Mouse (Mus musculus) embryonic facial prominence, embryonic 13.5 days (tissue): ENCODE measurements around the gene Rreb1. TPM values are rescaled to one million over a fixed set of nuclear protein-coding genes. Genes with fewer than 3 reads are reported as not detected.

Source experiments
- ATAC-seq: fragments of 200-750 bp; cut with Nextera tagmentation; 2 replicates; pipeline ENCODE4 v1.8.0; 2017; ENCODE audit warnings: low read depth; ENCODE audit not compliant: insufficient number of reproducible peaks, insufficient read depth, low FRiP score, low TSS enrichment
- H3K27ac ChIP-seq: fragments of 300-500 bp; sonication (generic); 2 replicates; pipeline ENCODE4 v1.5.1; 2015; ENCODE audit warnings: moderate library complexity, mild to moderate bottlenecking, inconsistent platforms
- H3K27me3 ChIP-seq: fragments of 300-500 bp; sonication (generic); 2 replicates; pipeline ENCODE4 v1.6.1; 2015; ENCODE audit warnings: mild to moderate bottlenecking, inconsistent platforms
- H3K36me3 ChIP-seq: fragments of 300-500 bp; sonication (generic); 2 replicates; pipeline ENCODE4 v1.6.1; 2015; ENCODE audit warnings: mild to moderate bottlenecking, inconsistent platforms
- H3K4me1 ChIP-seq: fragments of 300-500 bp; sonication (generic); 2 replicates; pipeline ENCODE4 v1.6.1; 2015; ENCODE audit warnings: inconsistent platforms
- H3K4me2 ChIP-seq: fragments of 300-500 bp; sonication (generic); 2 replicates; pipeline ENCODE4 v1.6.1; 2015; ENCODE audit warnings: moderate library complexity, mild to moderate bottlenecking, inconsistent platforms
- H3K4me3 ChIP-seq: fragments of 300-500 bp; sonication (generic); 2 replicates; pipeline ENCODE4 v1.5.1; 2015; ENCODE audit warnings: mild to moderate bottlenecking, inconsistent platforms
- H3K9ac ChIP-seq: fragments of 300-500 bp; sonication (generic); 2 replicates; pipeline ENCODE4 v1.6.1; 2015; ENCODE audit warnings: mild to moderate bottlenecking, inconsistent platforms
- H3K9me3 ChIP-seq: fragments of 300-500 bp; sonication (generic); 2 replicates; pipeline ENCODE4 v1.6.1; 2016; ENCODE audit warnings: inconsistent platforms
- WGBS: fragments of 180-500 bp; shearing (Covaris S2); methylation state at CpG from one replicate; pipeline ENCODE4 v1.1.7; 2015; ENCODE audit warnings: mixed read lengths; 5-methylcytosine and 5-hydroxymethylcytosine counted together
- polyA plus RNA-seq: library from polyadenylated mRNA; unstranded; fragments of >200 nt; fragmentation: Nextera tagmentation; extraction: Ambion mirVana; gene quantifications from 2 replicates; pipeline ENCODE4 v1.2.1, GENCODE M21; 2015

Gene Rreb1
- polyA plus RNA-seq, 1 experiment from 2014 or later: 15.0 TPM

DNA sequence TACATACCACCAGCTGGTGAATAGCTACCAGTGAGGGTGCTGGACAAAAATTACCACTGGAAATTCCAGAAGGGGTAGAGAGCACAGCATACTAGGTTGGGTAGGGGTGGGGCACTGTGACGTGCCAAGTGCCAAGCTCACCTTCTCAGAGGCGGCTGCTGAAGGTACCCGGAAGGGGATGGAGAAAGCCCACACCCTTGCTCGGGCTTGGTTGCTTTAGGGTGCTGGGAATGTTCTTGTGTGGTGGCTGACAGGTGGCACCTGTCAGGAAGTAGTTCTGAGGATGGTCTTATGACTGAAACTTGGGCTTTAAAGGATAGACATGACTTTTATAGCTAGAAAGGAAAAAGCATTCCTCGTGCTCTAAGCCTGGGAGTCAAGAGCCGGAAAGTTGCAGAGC is 3.9 kb downstream of the Rreb1 start:
- Histone ChIP-seq H3K4me3 (no peak overlapping the region), H3K27ac (no peak overlapping the region), H3K9me3 (no peaks in the 10 kb centered on the region), H3K9ac (no peak overlapping the region), H3K27me3 (peaks cover 14% of the 10 kb centered on the region), H3K4me1 (peaks cover 15% of the 10 kb centered on the region; the same call in 1 of the 2 replicates), H3K4me2 (no peak overlapping the region), H3K36me3 (no peaks in the 10 kb centered on the region)
- WGBS: 87% methylated on average over 6 of the region's 6 CpGs
- ATAC-seq: no peak

DNA sequence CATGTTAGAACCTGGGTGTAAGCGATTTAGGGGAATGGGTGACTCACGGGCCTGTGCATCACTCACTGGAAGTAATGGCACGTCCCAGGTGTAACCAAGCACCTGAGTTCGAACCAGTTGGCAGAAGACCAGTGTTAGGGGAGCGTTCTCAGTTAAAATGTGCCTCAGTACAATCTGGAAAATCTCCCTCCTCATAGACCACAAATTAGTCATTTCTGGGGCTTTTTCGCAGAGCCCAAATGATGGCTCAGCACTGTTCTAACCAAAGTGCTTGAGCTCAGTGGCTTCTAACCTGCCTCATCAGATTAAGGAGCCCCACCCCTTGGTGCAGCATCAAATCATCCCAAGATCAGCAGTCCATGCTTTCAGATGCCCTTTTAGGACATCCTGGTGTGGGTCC is 5.5 kb downstream of the Rreb1 start:
- no peak overlapping the region for H3K4me3 ChIP-seq
- 84% methylated on average over 6 of the region's 6 CpGs for WGBS
- H3K27me3 ChIP-seq: peaks cover 8% of the 10 kb centered on the region
- no peak overlapping the region for H3K4me2 ChIP-seq
- H3K9me3 ChIP-seq: no peaks in the 10 kb centered on the region
- H3K4me1 ChIP-seq: peaks cover 9% of the 10 kb centered on the region; the same call in 1 of the 2 replicates
- H3K36me3 ChIP-seq: no peaks in the 10 kb centered on the region
- no peak overlapping the region for H3K9ac ChIP-seq
- H3K27ac ChIP-seq: no peak overlapping the region
- ATAC-seq: no peak

DNA sequence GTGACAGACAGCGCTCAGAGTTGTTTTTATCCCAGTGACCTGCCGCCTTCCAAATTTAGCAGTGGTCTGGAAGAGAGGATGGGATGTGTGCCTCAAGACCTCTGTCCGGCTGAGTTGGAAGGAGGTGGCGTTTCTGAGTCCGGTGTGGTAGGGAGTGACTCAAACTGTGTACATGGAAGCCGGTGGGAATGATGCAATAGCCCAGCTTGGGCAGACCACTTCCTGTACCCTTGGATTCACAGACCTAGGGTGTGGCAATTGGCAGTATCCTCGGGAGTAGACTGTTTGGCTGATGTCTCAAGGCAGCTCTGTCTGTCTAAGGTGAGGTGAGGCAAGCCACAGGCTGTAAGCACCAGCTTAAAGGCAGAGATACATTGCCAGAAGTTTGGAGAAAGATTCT is 6.0 kb downstream of the Rreb1 start:
- peaks cover 2% of the 10 kb centered on the region for H3K27me3 ChIP-seq
- ATAC-seq: no peak
- H3K27ac ChIP-seq: no peak overlapping the region
- H3K9ac ChIP-seq: no peak overlapping the region
- WGBS: 81% methylated on average over 7 of the region's 7 CpGs
- H3K4me3 ChIP-seq: no peak overlapping the region
- H3K4me1 ChIP-seq: peaks cover 4% of the 10 kb centered on the region; the same call in 1 of the 2 replicates
- H3K9me3 ChIP-seq: no peaks in the 10 kb centered on the region
- H3K36me3 ChIP-seq: no peaks in the 10 kb centered on the region
- no peak overlapping the region for H3K4me2 ChIP-seq

DNA sequence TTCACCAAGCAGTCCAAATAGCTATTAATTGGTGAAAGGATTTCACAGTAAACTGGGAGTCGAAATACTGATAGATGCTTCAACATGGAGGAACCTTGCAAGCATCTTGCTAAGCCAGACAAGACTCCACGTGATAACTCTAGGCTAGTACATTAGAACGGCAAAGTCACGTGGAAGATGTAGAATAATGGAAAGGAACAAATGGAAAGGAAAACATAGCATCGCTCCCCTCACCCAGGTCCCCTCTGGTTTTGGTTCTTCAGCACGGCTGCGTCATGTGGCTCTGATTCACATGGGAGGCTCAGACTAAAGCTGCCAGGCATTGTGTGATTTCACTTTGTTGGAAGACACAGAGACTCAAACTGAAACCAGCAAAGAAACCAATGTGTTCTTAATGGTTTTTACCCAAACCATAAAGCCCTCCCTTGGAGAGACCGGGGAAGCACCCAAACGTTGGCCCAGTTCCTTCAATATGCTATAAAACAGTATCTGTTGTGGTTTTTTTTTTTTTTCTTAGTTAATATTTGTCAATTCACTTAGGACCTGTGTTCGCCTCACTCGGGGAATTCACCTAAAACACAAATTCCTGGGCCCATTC is 14.6 kb downstream of the Rreb1 start:
- Histone ChIP-seq H3K4me2 (no peak overlapping the region), H3K27me3 (no peaks in the 10 kb centered on the region), H3K9ac (no peak overlapping the region), H3K4me3 (no peak overlapping the region), H3K27ac (no peak overlapping the region), H3K9me3 (no peaks in the 10 kb centered on the region), H3K36me3 (no peaks in the 10 kb centered on the region), H3K4me1 (no peaks in the 10 kb centered on the region)
- no peak for ATAC-seq
- 86% methylated on average over 11 of the region's 11 CpGs for WGBS

DNA sequence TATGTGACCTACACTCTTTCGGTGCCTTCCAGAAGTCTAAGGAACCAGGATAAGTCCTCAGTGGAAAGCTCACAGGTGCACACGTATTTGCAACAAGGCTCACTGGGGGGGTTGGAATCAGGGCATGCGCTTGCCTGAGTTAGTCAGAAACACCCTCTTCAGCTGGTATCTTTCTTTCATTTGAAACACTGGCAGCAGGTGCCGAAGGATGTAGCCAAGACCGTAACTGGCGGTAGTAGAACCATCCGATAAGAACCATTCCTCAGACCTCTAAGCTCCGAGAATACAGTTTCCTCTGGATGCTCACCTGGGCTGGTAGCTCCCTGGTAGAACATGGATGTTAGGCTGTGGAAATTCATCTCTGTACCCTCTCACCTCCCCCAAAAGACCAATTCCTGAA is 20.6 kb downstream of the Rreb1 start:
- H3K4me2 ChIP-seq: no peak overlapping the region
- H3K9me3 ChIP-seq: no peaks in the 10 kb centered on the region
- no peak overlapping the region for H3K4me3 ChIP-seq
- no peak for ATAC-seq
- H3K36me3 ChIP-seq: no peaks in the 10 kb centered on the region
- H3K9ac ChIP-seq: no peak overlapping the region
- H3K27me3 ChIP-seq: no peaks in the 10 kb centered on the region
- 94% methylated on average over 8 of the region's 8 CpGs for WGBS
- H3K27ac ChIP-seq: no peak overlapping the region
- no peaks in the 10 kb centered on the region for H3K4me1 ChIP-seq

DNA sequence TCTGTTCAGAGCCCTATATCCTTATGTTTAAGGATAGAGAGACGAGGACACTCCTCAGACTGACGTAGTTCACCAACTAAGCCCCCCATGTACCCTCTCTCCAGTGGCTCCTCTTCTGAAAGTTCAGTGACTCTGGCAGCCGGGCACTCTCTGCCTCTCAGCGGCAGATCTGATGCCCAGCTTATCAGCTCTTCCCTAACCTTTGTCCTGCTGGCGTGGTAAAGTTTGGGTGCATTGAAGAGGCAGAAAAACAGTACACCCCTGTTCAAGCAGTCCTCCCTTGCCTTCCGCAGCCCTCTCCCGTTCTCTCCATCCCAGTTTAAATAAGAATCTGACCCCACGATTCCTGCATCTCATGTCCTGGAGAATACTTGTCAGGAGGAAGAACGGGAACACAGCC is 21.2 kb downstream of the Rreb1 start:
- no peak overlapping the region for H3K4me2 ChIP-seq
- ATAC-seq: no peak
- H3K9ac ChIP-seq: no peak overlapping the region
- no peaks in the 10 kb centered on the region for H3K4me1 ChIP-seq
- no peaks in the 10 kb centered on the region for H3K36me3 ChIP-seq
- no peaks in the 10 kb centered on the region for H3K27me3 ChIP-seq
- no peaks in the 10 kb centered on the region for H3K9me3 ChIP-seq
- H3K4me3 ChIP-seq: no peak overlapping the region
- 85% methylated on average over 9 of the region's 9 CpGs for WGBS
- H3K27ac ChIP-seq: no peak overlapping the region

DNA sequence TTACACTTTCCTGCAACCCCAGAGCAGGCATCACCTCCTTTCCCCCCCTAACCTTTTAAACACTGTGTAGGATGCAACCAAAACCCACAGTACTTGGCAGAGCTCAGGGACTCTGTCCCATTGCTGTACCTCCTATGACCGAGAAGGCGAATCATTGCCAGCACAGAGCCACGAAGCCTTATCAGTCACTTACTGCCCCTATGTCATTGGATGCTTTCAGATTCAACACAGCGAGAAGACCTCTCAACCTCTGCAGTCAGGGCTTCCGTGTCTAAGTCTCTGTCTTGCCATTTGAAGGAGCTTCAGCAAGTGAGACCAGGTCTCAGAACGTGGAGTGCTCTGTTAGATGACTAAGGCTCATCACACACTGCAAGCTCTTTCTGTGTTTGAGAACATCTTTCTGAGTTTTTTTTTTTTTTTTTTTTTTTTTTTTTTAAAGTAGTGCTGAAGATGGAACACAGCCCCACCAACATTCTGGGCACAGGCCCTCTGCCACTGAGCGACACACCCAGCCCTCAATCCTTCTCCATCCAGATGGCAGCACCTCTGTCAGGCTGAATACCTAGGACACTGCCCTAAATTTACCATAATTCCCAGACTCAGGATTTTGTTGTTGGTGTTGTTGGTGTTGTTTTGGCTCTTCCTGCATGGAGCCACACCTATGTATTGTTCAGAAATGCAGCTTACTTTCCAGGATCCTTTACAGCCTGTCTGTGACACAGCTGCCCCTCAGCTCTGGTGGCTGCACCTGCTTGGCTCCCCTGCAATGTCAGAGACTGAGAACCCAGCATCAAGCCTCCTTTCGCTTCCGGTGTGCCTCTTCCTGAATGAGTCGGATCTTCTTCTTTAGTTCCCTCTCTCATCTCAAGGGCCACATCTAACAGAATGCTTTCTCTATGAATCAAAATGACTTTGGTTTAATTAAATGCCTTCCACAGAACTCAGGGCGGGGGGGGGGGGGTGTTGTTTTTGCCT is 23.2 kb downstream of the Rreb1 start:
- Histone ChIP-seq H3K9me3 (no peaks in the 10 kb centered on the region), H3K4me2 (no peak overlapping the region), H3K4me1 (no peaks in the 10 kb centered on the region), H3K36me3 (no peaks in the 10 kb centered on the region), H3K9ac (no peak overlapping the region), H3K27ac (no peak overlapping the region), H3K4me3 (no peak overlapping the region), H3K27me3 (no peaks in the 10 kb centered on the region)
- WGBS: 69% methylated on average over 11 of the region's 11 CpGs
- ATAC-seq: no peak

DNA sequence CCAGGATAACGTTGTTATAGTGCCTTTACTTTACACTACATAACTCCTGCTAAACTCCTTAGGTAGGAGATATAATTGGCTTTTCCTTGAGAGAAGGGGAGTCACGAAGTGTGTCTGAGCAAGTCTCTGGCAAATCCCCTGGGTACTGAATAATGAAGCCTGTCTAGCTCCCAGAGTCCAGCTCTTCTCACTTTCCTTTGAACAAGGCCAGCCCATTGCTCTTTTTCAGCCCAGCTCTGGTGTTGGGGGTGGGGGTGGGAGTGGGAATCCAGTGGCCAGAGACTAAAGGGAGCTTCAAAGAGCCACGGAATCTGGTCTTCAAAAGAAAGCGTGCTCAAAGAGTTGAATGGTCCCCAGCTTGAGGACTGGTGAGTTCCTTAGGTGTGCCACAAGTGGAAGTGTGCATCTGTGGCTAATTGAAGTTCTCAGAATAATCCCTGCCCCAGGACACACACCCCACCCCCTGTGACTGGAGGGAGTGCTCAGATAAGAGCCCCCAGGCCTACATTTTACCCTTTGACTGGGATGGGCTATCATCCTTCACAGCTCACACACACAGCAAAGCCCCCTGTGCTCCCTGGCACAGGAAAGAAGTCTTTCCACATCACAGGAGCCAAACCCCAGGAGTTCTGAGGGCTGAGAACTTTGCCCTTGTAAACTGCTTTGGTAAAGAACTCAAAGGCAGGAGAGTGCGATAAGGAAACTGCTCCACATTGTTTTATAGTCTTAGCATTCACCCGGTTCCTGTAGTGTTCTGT is 24.2 kb downstream of the Rreb1 start:
- 29% methylated on average over 6 of the region's 6 CpGs for WGBS
- H3K27me3 ChIP-seq: no peaks in the 10 kb centered on the region

DNA sequence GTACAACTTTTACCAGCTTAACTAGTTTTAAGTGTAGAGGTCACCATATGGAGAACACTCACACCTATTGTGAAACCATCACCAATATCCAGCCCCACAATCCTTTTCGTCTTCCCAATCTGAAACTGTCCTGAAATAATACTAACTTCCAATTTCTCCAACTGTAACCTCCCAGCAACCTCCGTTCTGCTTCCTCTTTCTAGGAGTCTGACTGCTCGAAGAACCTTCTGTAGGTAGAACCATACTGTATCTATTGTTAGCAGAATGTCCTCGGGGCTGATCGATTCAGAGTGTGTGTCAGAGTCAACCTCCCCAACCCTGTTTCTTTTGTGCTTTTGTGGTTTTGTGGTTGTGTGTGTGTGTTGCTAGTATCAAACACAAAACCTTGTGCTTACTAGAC is 25.0 kb downstream of the Rreb1 start:
- no peak for ATAC-seq
- Histone ChIP-seq H3K36me3 (no peaks in the 10 kb centered on the region), H3K9ac (no peak overlapping the region), H3K4me2 (no peak overlapping the region), H3K27ac (no peak overlapping the region), H3K9me3 (no peaks in the 10 kb centered on the region), H3K27me3 (no peaks in the 10 kb centered on the region), H3K4me3 (no peak overlapping the region), H3K4me1 (no peaks in the 10 kb centered on the region)
- WGBS: 83% methylated on average over 5 of the region's 5 CpGs

More for the DNA sequence above, 24.2 kb downstream of the Rreb1 start:
- H3K9ac ChIP-seq: no peak overlapping the region
- H3K4me2 ChIP-seq: no peak overlapping the region
- H3K4me1 ChIP-seq: no peaks in the 10 kb centered on the region
- no peaks in the 10 kb centered on the region for H3K9me3 ChIP-seq
- ATAC-seq: no peak
- no peak overlapping the region for H3K4me3 ChIP-seq
- no peak overlapping the region for H3K27ac ChIP-seq
- H3K36me3 ChIP-seq: no peaks in the 10 kb centered on the region

DNA sequence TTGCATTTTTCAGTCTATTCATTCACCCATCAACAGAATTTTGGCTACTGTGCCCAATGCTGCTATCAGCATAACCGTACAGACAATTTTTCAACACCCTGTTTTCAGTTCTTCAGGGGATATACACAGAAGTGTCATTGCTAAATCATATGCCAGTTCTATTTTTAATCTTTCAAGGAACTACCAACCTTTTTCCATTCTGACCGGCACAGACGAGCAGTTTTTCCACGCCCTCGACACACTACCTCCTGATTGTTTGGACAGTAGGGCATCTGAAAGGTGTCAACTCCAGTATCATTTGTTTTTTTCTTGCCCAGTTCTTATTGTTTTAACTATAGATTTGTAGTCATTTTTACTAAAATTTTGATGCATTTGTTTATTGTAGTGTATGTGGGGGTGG is 25.8 kb downstream of the Rreb1 start:
- WGBS: 91% methylated on average over 5 of the region's 5 CpGs
- H3K27ac ChIP-seq: no peak overlapping the region

DNA sequence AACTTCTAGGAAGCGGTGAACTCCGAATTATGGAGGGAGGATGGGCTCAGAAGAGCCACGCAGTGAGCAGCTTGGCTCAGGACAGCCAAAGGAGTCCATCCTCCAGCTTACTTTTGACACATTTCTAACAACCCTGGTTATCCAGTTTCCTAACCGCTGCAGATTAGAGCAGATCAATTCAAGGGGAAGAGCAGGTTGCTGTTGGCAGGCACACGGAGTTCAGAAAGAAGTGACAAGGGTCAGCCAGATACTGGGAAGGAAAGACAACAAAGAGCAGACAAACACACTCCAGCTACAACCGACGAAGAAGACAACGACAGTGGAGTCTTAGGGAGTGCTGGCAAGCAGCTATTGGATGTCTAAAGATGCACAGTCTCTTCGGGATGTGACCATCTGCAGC is 36.8 kb downstream of the Rreb1 start:
- Histone ChIP-seq H3K9me3 (no peaks in the 10 kb centered on the region), H3K9ac (no peak overlapping the region)
- WGBS: 76% methylated on average over 9 of the region's 9 CpGs

More for the DNA sequence above, 25.8 kb downstream of the Rreb1 start:
- Histone ChIP-seq H3K36me3 (no peaks in the 10 kb centered on the region), H3K4me3 (no peak overlapping the region), H3K4me1 (no peaks in the 10 kb centered on the region), H3K4me2 (no peak overlapping the region), H3K9me3 (no peaks in the 10 kb centered on the region), H3K9ac (no peak overlapping the region), H3K27me3 (no peaks in the 10 kb centered on the region)
- no peak for ATAC-seq

More for the DNA sequence above, 36.8 kb downstream of the Rreb1 start:
- no peak overlapping the region for H3K27ac ChIP-seq
- H3K4me2 ChIP-seq: no peak overlapping the region
- no peaks in the 10 kb centered on the region for H3K4me1 ChIP-seq
- H3K27me3 ChIP-seq: no peaks in the 10 kb centered on the region
- H3K4me3 ChIP-seq: no peak overlapping the region
- no peaks in the 10 kb centered on the region for H3K36me3 ChIP-seq
- ATAC-seq: no peak
